Mouse (Mus musculus) lung, postnatal 0 days (tissue): Measurements from ENCODE around the gene Car15.

Experiments used
- CTCF ChIP-seq: IDR thresholded peaks from 2 replicates; pipeline ENCODE4 v1.5.1; 2016; ENCODE audit warnings: antibody characterized with exemption, mild to moderate bottlenecking
- EP300 ChIP-seq: IDR thresholded peaks from 2 replicates; pipeline ENCODE4 v1.6.1; 2016; ENCODE audit warnings: antibody characterized with exemption, mild to moderate bottlenecking, control low read depth

DNA sequence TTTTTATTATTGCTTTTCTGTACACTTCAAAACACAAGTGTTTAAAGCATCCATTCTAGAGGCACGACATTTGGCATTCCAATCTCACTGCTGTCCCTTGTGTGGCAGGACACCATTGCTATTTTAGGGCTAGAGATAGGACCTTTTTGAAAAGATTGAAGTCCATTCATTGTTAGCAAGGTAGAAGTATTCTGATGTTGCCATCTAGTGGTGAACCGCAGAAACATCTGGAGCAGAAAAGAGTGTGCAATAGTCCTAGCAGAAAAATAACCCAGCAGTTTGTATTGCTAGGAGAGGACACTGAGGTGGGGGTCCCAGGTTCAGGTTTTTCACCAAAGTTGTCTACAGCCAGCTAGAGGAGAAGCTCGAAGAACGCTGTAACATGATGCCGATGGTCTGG, 26.0 kb downstream of the Car15 start:
- peak; percentile 89 for TF ChIP-seq CTCF
- no peak for TF ChIP-seq EP300
